Mouse (Mus musculus): ENCODE data around the gene Acads. TPM values are rescaled to one million over a fixed set of nuclear protein-coding genes. Genes with fewer than 3 reads are reported as not detected.

Acads gene
- total and polyA plus RNA-seq, 3 experiments: 31.9 to 56.5 TPM; not detected in 1

DNA sequence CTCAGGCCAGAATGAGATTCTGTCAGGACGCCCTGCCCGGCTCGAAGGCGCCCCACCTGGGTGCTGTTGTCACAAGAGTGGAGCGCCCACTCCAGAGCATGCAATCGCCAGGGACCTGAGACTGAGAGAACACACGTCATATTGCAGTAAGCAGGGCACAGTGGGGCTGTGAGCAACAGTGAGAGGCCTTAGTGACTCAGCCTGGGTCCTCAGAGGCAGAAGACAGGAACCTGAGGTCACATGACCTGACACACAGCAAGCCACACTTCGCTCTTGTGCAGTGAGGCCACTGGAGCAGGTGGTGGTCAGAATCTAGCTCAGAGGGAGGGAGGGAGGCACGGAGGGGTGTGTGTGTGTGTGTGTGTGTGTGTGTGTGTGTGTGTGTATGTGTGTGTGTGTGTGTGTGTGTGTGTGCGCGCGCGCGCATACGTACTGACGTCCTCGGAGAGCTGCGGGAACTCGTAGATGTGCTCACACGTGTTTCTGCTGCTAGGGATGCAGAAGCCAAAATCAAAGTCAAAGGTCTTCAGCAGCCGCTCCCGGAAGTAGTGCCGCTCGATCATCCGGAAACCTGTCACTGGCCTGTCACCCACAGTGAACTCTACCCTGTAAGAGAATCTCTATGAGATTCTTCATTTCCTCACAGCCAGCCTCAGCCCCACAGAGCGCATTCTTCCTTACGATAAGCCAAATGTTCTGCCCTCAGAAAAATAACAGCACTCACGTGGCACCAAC is 7.6 kb upstream of the Acads start:
- H3K36me3 ChIP-seq (ENCODE audit: control insufficient read depth in 1 of 2, insufficient read depth in 2 of 2, low read length in 2 of 2): peaks cover 0 to 2% of the 10 kb centered on the region in 2 experiments; a peak in 1 of 4 replicates
- DNase-seq (ENCODE audit: low read depth, low spot score): no peak
- H3K4me3 ChIP-seq (ENCODE audit: control insufficient read depth in 1 of 2, insufficient read depth in 1 of 2, low read depth in 2 of 2, low read length in 2 of 2): no peak overlapping the region
- TF ChIP-seq USF1 (IDR thresholded peaks at IDR 0.05; ENCODE audit: low read depth, low read length) (peak; percentile 63), JUND (IDR thresholded peaks at IDR 0.05; ENCODE audit: low read depth, low read length) (no peak)
- no peaks in the 10 kb centered on the region for H3K9me3 ChIP-seq (replicated peaks; ENCODE audit: insufficient read depth, low read length)
- H3K4me1 ChIP-seq (ENCODE audit: control insufficient read depth in 1 of 2, insufficient read depth in 2 of 2, low read length in 2 of 2): no peaks in the 10 kb centered on the region; a peak in 1 of 4 replicates
- no peaks in the 10 kb centered on the region for H3K27me3 ChIP-seq (ENCODE audit: control insufficient read depth in 1 of 2, insufficient read depth in 2 of 2, low read length in 2 of 2)
- H3K9ac ChIP-seq (ENCODE audit: control insufficient read depth, low read depth, low read length, poor library complexity, severe bottlenecking): no peak overlapping the region
- H3K79me2 ChIP-seq (ENCODE audit: control insufficient read depth, insufficient read depth, low read length, poor library complexity): no peaks in the 10 kb centered on the region
- no peak overlapping the region for H3K27ac ChIP-seq (ENCODE audit: control insufficient read depth, low read depth, low read length)

- no peak for TF ChIP-seq NELFE (IDR thresholded peaks at IDR 0.05; ENCODE audit: low read depth, low read length)
- TF ChIP-seq E2F4 (IDR thresholded peaks at IDR 0.05; ENCODE audit: borderline replicate concordance, low read depth, low read length): no peak
- peak; percentile 82 for TF ChIP-seq RAD21 (IDR thresholded peaks at IDR 0.05; ENCODE audit: low read depth, low read length)
- no peak for TF ChIP-seq ETS1 (IDR thresholded peaks at IDR 0.05; ENCODE audit: low read depth, low read length)
- TF ChIP-seq CTCF (IDR thresholded peaks at IDR 0.05 in 2 of 3, conservative IDR thresholded peaks at IDR 0.05 in 1 of 3; ENCODE audit: control insufficient read depth in 1 of 3, insufficient read depth in 1 of 3, low read depth in 2 of 3, low read length in 3 of 3, poor library complexity in 1 of 3, severe bottlenecking in 1 of 3): peak; percentile 60 to 81 (median 81)
- peak; percentile 46 for TF ChIP-seq ZC3H11A (IDR thresholded peaks at IDR 0.05; ENCODE audit: low read depth, low read length)
- TF ChIP-seq SMC3 (IDR thresholded peaks at IDR 0.05; ENCODE audit: low read depth, low read length): peak; percentile 76
- 0 out of 2 replicates have a peak, but pooled peaks have one; percentile 13 for TF ChIP-seq SIN3A (IDR thresholded peaks at IDR 0.05; ENCODE audit: low read length)
- no peak for TF ChIP-seq MXI1 (IDR thresholded peaks at IDR 0.05; ENCODE audit: low read depth, low read length)
- no peak for TF ChIP-seq RCOR1 (IDR thresholded peaks at IDR 0.05; ENCODE audit: low read depth, low read length)
- TF ChIP-seq MYB (IDR thresholded peaks at IDR 0.05; ENCODE audit: low read depth, low read length): no peak
- Histone ChIP-seq H3K9ac (ENCODE audit: control insufficient read depth, low read depth, low read length, poor library complexity, severe bottlenecking) (no peak overlapping the region), H3K4me3 (ENCODE audit: control insufficient read depth in 1 of 2, insufficient read depth in 1 of 2, low read depth in 2 of 2, low read length in 2 of 2) (no peak overlapping the region), H3K27me3 (ENCODE audit: control insufficient read depth in 1 of 2, insufficient read depth in 2 of 2, low read length in 2 of 2) (no peaks in the 10 kb centered on the region), H3K4me1 (ENCODE audit: control insufficient read depth in 1 of 2, insufficient read depth in 2 of 2, low read length in 2 of 2) (no peaks in the 10 kb centered on the region), H3K9me3 (replicated peaks; ENCODE audit: insufficient read depth, low read length) (no peaks in the 10 kb centered on the region), H3K36me3 (ENCODE audit: control insufficient read depth in 1 of 2, insufficient read depth in 2 of 2, low read length in 2 of 2) (peaks cover 0 to 2% of the 10 kb centered on the region in 2 experiments; a peak in 1 of 4 replicates), H3K27ac (ENCODE audit: control insufficient read depth, low read depth, low read length) (no peak overlapping the region), H3K79me2 (ENCODE audit: control insufficient read depth, insufficient read depth, low read length, poor library complexity) (no peaks in the 10 kb centered on the region)
- DNase-seq (ENCODE audit: low read depth, low spot score): peak; percentile 70
Observed at GRCm38 (mm10) chr5:115125211-115125871, 6.2 kb upstream of the Acads start.

- H3K79me2 ChIP-seq (ENCODE audit: control insufficient read depth, insufficient read depth, low read length, poor library complexity): no peaks in the 10 kb centered on the region
- H3K36me3 ChIP-seq (ENCODE audit: control insufficient read depth in 1 of 2, insufficient read depth in 2 of 2, low read length in 2 of 2): peaks cover 0 to 2% of the 10 kb centered on the region in 2 experiments; a peak in 1 of 4 replicates
- H3K27ac ChIP-seq (ENCODE audit: control insufficient read depth, low read depth, low read length): no peak overlapping the region
- no peak for DNase-seq (ENCODE audit: low read depth, low spot score)
- H3K9ac ChIP-seq (ENCODE audit: control insufficient read depth, low read depth, low read length, poor library complexity, severe bottlenecking): no peak overlapping the region
- no peak overlapping the region for H3K4me3 ChIP-seq (ENCODE audit: control insufficient read depth in 1 of 2, insufficient read depth in 1 of 2, low read depth in 2 of 2, low read length in 2 of 2)
- no peaks in the 10 kb centered on the region for H3K9me3 ChIP-seq (replicated peaks; ENCODE audit: insufficient read depth, low read length)
- H3K27me3 ChIP-seq (ENCODE audit: control insufficient read depth in 1 of 2, insufficient read depth in 2 of 2, low read length in 2 of 2): no peaks in the 10 kb centered on the region
- no peaks in the 10 kb centered on the region for H3K4me1 ChIP-seq (ENCODE audit: control insufficient read depth in 1 of 2, insufficient read depth in 2 of 2, low read length in 2 of 2)
- TF ChIP-seq MAX (IDR thresholded peaks at IDR 0.05; ENCODE audit: low read length) (no peak), UBTF (IDR thresholded peaks at IDR 0.05; ENCODE audit: borderline replicate concordance, insufficient read depth, low read depth, low read length) (no peak)
Observed at GRCm38 (mm10) chr5:115124690-115125089, 5.5 kb upstream of the Acads start.
